Mouse (Mus musculus) midbrain, embryonic 10.5 days (tissue): ENCODE results near the gene Lrwd1. TPM values are rescaled to one million over a fixed set of nuclear protein-coding genes. Genes with fewer than 3 reads are reported as not detected.

Source experiments
- DNase-seq: peaks from one replicate; pipeline ENCODE4 v3.0.0-alpha.2; 2017; ENCODE audit warnings: low spot score
- H3K27ac ChIP-seq: fragments of 300-500 bp; sonication (generic); replicated peaks from 2 replicates; pipeline ENCODE4 v1.5.1; 2016; ENCODE audit warnings: mild to moderate bottlenecking
- H3K27me3 ChIP-seq: fragments of 300-500 bp; sonication (generic); 2 replicates; pipeline ENCODE4 v1.6.1; 2016; ENCODE audit warnings: low read depth, mild to moderate bottlenecking; ENCODE audit not compliant: poor library complexity, severe bottlenecking
- H3K36me3 ChIP-seq: fragments of 300-500 bp; sonication (generic); 2 replicates; pipeline ENCODE4 v1.6.1; 2016; ENCODE audit warnings: mild to moderate bottlenecking, moderate library complexity
- H3K4me1 ChIP-seq: fragments of 300-500 bp; sonication (generic); 2 replicates; pipeline ENCODE4 v1.6.1; 2016
- H3K4me3 ChIP-seq: fragments of 300-500 bp; sonication (generic); 2 replicates; pipeline ENCODE4 v1.5.1; 2016; ENCODE audit warnings: mild to moderate bottlenecking, moderate library complexity
- H3K9me3 ChIP-seq: fragments of 300-500 bp; sonication (generic); replicated peaks from 2 replicates; pipeline ENCODE4 v1.6.1; 2016; ENCODE audit warnings: mild to moderate bottlenecking
- WGBS: fragments of 180-500 bp; shearing (Covaris S2); methylation state at CpG from one replicate; pipeline ENCODE4 v1.1.7; 2016; 5-methylcytosine and 5-hydroxymethylcytosine counted together
- microRNA-seq: library from miRNA; unstranded; fragments of <30 nt; microRNA quantifications from one replicate; pipeline ENCODE4, GENCODE M21; 2017
- polyA plus RNA-seq: library from polyadenylated mRNA; unstranded; fragments of >200 nt; fragmentation: Nextera tagmentation; extraction: Ambion mirVana; gene quantifications from 2 replicates; pipeline ENCODE4 v1.2.1, GENCODE M21; 2016

Gene Lrwd1
- polyA plus RNA-seq, 1 experiment from 2014 or later = 59.0 TPM

GRCm38 (mm10) chr5:136082345-136082744 lies 53.5 kb downstream of the Lrwd1 start:
- Histone ChIP-seq H3K9me3 (no peaks in the 10 kb centered on the region), H3K4me1 (peaks cover 27% of the 10 kb centered on the region), H3K4me3 (no peak overlapping the region), H3K27ac (no peak overlapping the region), H3K36me3 (no peaks in the 10 kb centered on the region), H3K27me3 (peaks cover 40% of the 10 kb centered on the region)
- 83% methylated on average over 4 of the region's 4 CpGs for WGBS
- no peak for DNase-seq

- Histone ChIP-seq H3K27me3 (peaks cover 5% of the 10 kb centered on the region; the same call in 1 of the 2 replicates), H3K4me3 (no peak overlapping the region), H3K9me3 (no peaks in the 10 kb centered on the region), H3K27ac (no peak overlapping the region), H3K4me1 (peaks cover 1% of the 10 kb centered on the region), H3K36me3 (no peaks in the 10 kb centered on the region)
- WGBS = 93% methylated on average over 5 of the region's 5 CpGs
- no peak for DNase-seq
These were observed 57.7 kb downstream of the Lrwd1 start for GRCm38 (mm10) chr5:136078136-136078535.

GRCm38 (mm10) chr5:136077001-136077550 lies 58.8 kb downstream of the Lrwd1 start:
- no peak overlapping the region for H3K4me3 ChIP-seq
- no peak for DNase-seq
- H3K9me3 ChIP-seq = no peaks in the 10 kb centered on the region
- no peaks in the 10 kb centered on the region for H3K4me1 ChIP-seq
- H3K36me3 ChIP-seq = no peaks in the 10 kb centered on the region
- H3K27ac ChIP-seq = no peak overlapping the region
- H3K27me3 ChIP-seq = no peaks in the 10 kb centered on the region
- 92% methylated on average over 9 of the region's 9 CpGs for WGBS

- no peaks in the 10 kb centered on the region for H3K9me3 ChIP-seq
- no peaks in the 10 kb centered on the region for H3K27me3 ChIP-seq
- WGBS = 76% methylated on average over 7 of the region's 7 CpGs
- H3K4me3 ChIP-seq = no peak overlapping the region
- H3K36me3 ChIP-seq = no peaks in the 10 kb centered on the region
- no peak for DNase-seq
- no peak overlapping the region for H3K27ac ChIP-seq
- H3K4me1 ChIP-seq = no peaks in the 10 kb centered on the region
These were observed 59.6 kb downstream of the Lrwd1 start for GRCm38 (mm10) chr5:136076284-136076683.

GRCm38 (mm10) chr5:136075076-136075475 lies 60.8 kb downstream of the Lrwd1 start:
- no peaks in the 10 kb centered on the region for H3K36me3 ChIP-seq
- WGBS = 90% methylated on average over 5 of the region's 5 CpGs
- H3K4me1 ChIP-seq = no peaks in the 10 kb centered on the region
- no peak for DNase-seq
- H3K27me3 ChIP-seq = no peaks in the 10 kb centered on the region
- H3K27ac ChIP-seq = no peak overlapping the region
- H3K4me3 ChIP-seq = no peak overlapping the region
- H3K9me3 ChIP-seq = no peaks in the 10 kb centered on the region

- Histone ChIP-seq H3K4me1 (no peaks in the 10 kb centered on the region), H3K9me3 (no peaks in the 10 kb centered on the region), H3K4me3 (no peak overlapping the region), H3K27ac (no peak overlapping the region), H3K27me3 (no peaks in the 10 kb centered on the region), H3K36me3 (no peaks in the 10 kb centered on the region)
- DNase-seq = no peak
- WGBS = 63% methylated on average over 11 of the region's 11 CpGs
These were observed 62.3 kb downstream of the Lrwd1 start for GRCm38 (mm10) chr5:136073526-136073925.

GRCm38 (mm10) chr5:136073051-136073450 lies 62.8 kb downstream of the Lrwd1 start:
- Histone ChIP-seq H3K27ac (no peak overlapping the region), H3K36me3 (no peaks in the 10 kb centered on the region), H3K27me3 (no peaks in the 10 kb centered on the region), H3K4me3 (no peak overlapping the region), H3K4me1 (no peaks in the 10 kb centered on the region), H3K9me3 (no peaks in the 10 kb centered on the region)
- 72% methylated on average over 6 of the region's 6 CpGs for WGBS
- no peak for DNase-seq

Small RNA genes lying within 50 kb of the gene (microRNA-seq; reads per million reads assigned to microRNA genes)
- gene Mir7035 = not detected

Other genes with a start within 250 kb of the Lrwd1 start
- 7.8 and 8.5 TPM in 2 replicates for gene Hspb1, start 248.2 kb downstream of the Lrwd1 start, polyA plus RNA-seq
- gene Ywhag, start 201.5 kb downstream of the Lrwd1 start, polyA plus RNA-seq = 270 and 311 TPM in 2 replicates
- gene Ssc4d, start 161.5 kb downstream of the Lrwd1 start, polyA plus RNA-seq = 1.7 TPM in 2 replicates
- gene Zp3, start 156.0 kb downstream of the Lrwd1 start, polyA plus RNA-seq = 0.10 TPM in 1 of 2 replicates, not detected in the other
- gene Dtx2, start 141.3 kb downstream of the Lrwd1 start, polyA plus RNA-seq = 36.3 and 39.6 TPM in 2 replicates
- gene Upk3b, start 97.6 kb downstream of the Lrwd1 start, polyA plus RNA-seq = 0.10 TPM in 1 of 2 replicates, not detected in the other
- gene Upk3bl, start 81.6 kb downstream of the Lrwd1 start, polyA plus RNA-seq = 0.50 and 0.72 TPM in 2 replicates
- 3.6 and 6.3 TPM in 2 replicates for gene Rasa4, start 52.2 kb downstream of the Lrwd1 start, polyA plus RNA-seq
- gene Polr2j, start 19.4 kb downstream of the Lrwd1 start, polyA plus RNA-seq = 286 and 311 TPM in 2 replicates
- gene Alkbh4, start 72 bp upstream of the Lrwd1 start, polyA plus RNA-seq = 27.1 and 27.5 TPM in 2 replicates
- 8.0 and 10.8 TPM in 2 replicates for gene Orai2, start 34.6 kb upstream of the Lrwd1 start, polyA plus RNA-seq
- gene Prkrip1, start 62.9 kb upstream of the Lrwd1 start, polyA plus RNA-seq = 67.7 and 72.9 TPM in 2 replicates
- 13.2 and 13.7 TPM in 2 replicates for gene Sh2b2, start 110.5 kb upstream of the Lrwd1 start, polyA plus RNA-seq